Mouse (Mus musculus) kidney, adult 2 months (tissue): ENCODE measurements around the gene Hoxa9.

Experiments
- CTCF ChIP-seq: fragments of 200-500 bp; conservative IDR thresholded peaks from 2 replicates; pipeline ENCODE4 v1.5.1; 2011; ENCODE audit warnings: low read depth, mild to moderate bottlenecking, control low read depth, low read length, moderate library complexity, mixed read lengths; ENCODE audit not compliant: insufficient read depth, insufficient read length
- POLR2A ChIP-seq: fragments of 200-500 bp; IDR thresholded peaks from one replicate; pipeline ENCODE4 v1.6.1; 2011; ENCODE audit warnings: low read depth, low read length, control low read depth

- no peak for TF ChIP-seq CTCF
- peak; percentile 80 for TF ChIP-seq POLR2A
Measured at GRCm38 (mm10) chr6:52217459-52217768, 13.5 kb downstream of the Hoxa9 start.
